Mouse (Mus musculus) heart, adult 9 months (tissue): ENCODE results near the gene Itga11.

Experiments used
- DNase-seq, 2 experiments: peaks; one replicate each; pipeline ENCODE4 v3.0.0; 2022; ENCODE audit warnings: low spot score in 2 of 2

Gene Itga11

DNA sequence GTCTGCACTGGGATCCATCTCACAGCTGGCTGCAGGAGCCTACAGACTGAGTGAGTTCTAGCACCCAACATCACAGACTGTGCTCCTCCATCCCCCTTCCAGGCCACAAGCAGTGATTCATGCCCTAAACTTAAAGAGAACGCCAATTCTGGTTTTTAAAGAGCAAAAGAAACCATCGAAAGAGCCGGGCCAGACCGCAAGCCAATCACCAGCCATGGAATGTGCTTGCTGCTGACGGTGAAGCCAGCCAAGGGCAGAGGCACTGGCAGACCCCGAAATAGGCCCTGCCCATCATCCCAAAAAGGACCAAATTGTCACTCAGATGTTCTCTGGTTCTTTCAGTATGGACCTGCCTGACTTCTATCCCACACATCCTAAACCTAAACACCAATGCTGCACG is 6.7 kb downstream of the Itga11 start:
- DNase-seq: no peak

DNA sequence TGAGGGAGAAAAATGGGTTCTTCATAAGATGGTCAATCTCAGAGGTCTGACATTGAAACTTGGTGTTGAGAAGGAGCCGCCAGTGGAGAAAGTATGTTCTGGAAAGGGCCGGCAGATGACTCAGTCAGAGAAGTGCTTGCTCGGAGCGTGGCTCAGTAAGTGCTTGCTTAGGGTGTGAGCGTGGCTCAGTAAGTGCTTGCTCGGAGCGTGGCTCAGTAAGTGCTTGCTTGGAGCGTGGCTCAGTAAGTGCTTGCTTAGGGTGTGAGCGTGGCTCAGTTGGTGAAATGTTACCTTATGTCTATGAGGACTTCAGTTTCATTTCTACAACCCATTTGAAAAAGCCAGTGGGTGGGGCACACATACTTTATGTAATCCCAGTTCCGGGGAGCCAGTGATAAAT is 12.1 kb downstream of the Itga11 start:
- DNase-seq: no peak

GRCm38 (mm10) chr9:62694054-62694453 is 16.4 kb downstream of the Itga11 start:
- peak; percentile 23 to 68 for DNase-seq

GRCm38 (mm10) chr9:62695210-62695609 is 17.6 kb downstream of the Itga11 start:
- DNase-seq: no peak

- no peak for DNase-seq
These were observed 19.2 kb downstream of the Itga11 start for GRCm38 (mm10) chr9:62696799-62697198.

DNA sequence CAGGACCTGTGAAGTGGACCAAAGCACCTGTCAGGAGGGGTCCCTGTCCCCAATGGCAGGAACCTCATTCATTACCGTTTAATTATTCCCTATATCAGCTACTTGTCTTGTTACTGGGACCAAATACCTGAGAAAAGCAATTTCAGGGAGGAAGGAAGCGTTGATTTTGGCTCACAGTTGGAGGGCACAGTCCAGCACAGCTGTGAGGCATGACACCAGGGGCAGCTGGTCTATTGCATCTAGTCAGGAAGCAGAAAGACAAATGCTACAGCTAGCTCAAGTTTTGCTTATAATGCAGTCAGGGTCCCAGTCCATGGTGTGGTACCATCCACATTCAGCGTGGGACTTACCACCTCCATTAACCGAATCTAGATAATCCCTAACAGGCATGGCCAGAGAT is 29.6 kb downstream of the Itga11 start:
- no peak for DNase-seq

GRCm38 (mm10) chr9:62707870-62708269 is 30.2 kb downstream of the Itga11 start:
- no peak for DNase-seq

DNA sequence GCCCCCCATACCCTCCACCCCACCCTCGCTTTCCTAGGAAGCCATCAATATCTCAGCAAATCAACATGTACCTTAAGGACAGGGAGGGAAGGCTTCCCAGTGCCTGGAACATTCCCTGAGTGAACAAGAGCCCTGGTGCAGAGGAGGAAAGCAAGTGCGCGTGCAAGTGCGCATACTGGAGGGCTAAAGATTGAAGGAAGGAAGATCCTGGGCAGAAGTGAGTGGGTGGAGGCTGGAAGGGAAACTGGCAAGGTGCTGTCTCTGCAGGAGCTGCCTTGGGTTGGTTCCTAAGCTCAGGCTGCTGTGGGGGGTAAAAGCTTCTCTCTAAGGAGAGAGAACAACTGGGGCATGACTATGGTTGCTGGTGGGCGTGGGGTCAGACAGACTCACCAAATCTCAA is 32.4 kb downstream of the Itga11 start:
- DNase-seq: no peak

DNA sequence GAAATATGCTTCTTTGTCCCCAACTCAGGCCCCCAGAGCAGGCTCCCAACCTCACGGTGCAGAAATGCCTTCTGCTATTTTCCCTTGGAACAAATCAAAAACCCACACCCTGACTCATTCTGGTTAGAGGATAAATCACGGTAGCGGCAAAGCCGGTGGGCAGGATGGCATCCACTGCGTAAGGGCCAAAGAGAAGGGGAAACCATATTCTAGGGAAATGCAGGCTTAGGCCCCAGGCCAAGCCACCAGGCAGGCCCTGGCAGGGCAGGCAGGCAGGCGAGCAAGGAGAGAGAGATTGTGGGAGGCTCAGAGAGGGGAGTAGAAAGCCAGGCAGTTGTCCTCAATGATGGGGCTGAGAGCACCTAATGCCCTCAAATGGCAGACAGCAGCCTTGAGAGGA is 34.7 kb downstream of the Itga11 start:
- no peak for DNase-seq

- DNase-seq: no peak
These were observed 35.4 kb downstream of the Itga11 start for GRCm38 (mm10) chr9:62713040-62713439.

- no peak for DNase-seq
These were observed 36.7 kb downstream of the Itga11 start for GRCm38 (mm10) chr9:62714336-62714735.

GRCm38 (mm10) chr9:62717982-62718381 is 40.4 kb downstream of the Itga11 start:
- no peak for DNase-seq

GRCm38 (mm10) chr9:62721791-62722190 is 44.2 kb downstream of the Itga11 start:
- DNase-seq: no peak

DNA sequence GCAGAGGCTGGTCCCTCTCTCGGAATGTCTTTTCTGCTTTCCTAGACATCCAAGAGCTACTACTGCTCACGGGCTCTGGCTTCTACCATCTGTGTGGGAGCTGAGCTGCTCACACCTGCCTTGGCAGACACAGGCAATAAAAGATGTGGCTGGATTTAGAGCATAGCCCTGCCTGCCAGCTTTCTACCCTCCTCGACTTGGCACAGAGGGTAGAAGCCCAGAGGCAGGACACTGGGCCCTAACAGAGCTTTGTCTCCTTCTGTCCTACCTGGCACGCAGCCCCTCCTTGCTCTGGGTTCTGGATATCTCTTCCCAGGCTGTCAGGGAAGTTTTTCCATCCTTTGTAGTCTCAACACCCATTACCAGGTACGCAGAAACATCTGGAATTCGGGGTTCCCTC is 45.1 kb downstream of the Itga11 start:
- DNase-seq: no peak

- DNase-seq: no peak
These were observed 46.5 kb downstream of the Itga11 start for GRCm38 (mm10) chr9:62724175-62724574.

- no peak for DNase-seq
These were observed 47.6 kb downstream of the Itga11 start for GRCm38 (mm10) chr9:62725247-62725646.

- no peak for DNase-seq
These were observed 48.8 kb downstream of the Itga11 start for GRCm38 (mm10) chr9:62726472-62726871.

DNA sequence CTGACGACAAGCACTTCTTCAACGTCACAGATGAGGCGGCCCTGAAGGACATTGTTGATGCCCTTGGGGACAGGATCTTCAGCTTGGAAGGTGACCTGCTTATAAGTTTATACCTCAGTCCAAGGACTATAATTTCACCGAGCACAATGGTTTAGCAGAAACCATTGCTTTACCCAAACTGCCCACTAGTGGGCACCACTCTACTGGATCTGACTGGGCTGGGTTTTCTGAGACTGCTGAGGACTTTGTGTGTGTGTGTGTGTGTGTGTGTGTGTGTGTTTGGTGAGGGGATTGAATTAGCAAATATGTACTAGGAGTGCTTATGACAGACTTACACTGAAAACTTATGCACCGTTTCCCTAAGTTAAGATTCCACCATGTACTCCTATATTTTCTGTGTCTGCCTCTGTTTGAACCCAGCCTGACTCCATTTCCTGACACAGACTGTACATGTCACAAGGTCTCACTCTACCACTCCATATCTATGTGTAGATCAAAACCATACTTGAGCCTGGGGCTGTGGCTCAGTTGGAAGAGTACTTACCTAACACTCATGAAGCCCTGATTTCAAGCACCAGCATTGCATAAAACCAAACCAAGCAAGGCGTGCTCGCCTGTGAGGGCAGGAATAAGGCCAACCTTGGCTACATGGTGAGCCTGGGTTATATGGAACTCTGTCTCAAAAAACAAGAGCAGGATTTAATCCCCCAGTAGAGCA is 67.1 kb downstream of the Itga11 start:
- peak in 1 of 2 experiments; percentile 25 for DNase-seq

DNA sequence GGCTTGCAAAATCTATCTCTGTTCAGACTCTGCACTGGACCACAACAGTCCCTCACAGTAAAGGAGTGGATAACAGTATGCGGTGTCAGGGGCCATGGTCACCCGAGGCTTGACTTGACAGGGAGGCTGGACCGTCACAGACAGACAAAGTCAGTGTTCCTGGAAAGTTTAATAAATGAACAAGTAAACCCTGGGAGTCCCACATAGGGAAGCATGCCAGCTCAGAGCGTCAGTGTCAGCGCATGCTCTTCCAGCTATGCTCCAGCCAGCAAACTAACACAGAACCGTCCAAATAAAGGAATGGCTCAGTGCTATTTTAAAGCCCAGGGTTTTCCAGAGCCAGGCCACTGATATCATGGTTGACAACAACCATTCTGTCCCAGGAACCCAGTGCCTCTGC is 69.0 kb downstream of the Itga11 start:
- DNase-seq: no peak

- DNase-seq: peak; percentile 55
These were observed 72.0 kb downstream of the Itga11 start for GRCm38 (mm10) chr9:62749666-62750065.

DNA sequence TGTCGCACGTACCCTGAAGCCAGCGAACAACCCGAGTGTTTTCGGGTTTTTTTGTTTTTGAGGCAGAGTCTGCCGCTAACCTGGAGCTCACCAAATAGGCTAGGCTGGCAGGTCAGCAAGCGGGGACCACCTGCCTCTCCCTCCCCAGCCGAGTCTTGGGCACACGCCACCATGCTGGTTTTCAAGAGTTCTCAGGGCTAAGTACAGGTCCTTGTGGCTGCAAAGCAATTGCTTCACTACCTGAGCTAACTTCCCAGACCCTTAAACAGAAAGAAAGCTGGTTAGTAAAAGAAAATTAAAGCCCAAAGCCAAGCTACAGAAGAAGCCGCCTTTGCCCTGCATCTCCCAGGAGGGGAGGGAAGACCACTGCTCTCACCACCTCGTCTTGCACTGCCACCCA is 72.8 kb downstream of the Itga11 start:
- no peak for DNase-seq

DNA sequence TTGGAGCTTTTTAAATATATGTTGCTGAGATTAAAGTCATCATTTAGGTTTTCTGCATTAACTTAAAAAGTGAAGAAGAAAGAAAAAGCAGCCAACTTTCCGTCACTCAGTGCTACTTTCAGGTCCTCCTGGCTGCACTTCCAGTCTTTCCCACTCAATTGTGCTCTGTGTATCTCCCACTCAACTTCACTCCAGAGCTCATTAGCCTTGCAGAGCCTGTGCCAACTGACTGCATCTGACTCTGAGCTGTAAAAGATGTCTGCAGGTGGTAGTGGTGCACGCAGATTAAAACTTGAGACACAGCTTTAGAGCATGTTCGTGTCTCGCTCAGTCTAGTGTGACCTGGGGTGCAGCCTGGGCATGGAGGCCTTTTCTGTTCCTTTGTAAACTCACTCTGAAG is 80.7 kb downstream of the Itga11 start:
- no peak for DNase-seq

DNA sequence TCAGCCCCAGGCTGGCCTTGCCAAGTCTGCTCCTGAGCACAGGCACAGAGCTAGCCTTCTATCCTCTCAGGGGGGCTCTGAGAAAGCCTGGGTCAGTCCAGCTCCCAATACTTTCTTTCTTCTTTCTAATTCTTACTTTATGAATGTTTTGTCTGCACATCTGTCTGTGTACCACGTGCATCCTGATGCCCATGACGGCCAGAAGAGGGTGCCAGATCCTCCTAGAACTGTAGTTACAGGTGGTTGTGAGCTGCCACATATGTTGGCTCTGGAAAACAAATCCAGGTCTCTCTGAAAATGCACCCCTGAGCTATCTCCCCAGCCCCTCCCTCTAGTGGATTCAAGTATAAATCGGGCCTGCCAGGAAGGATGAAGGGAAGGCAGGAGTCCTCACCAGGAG is 82.0 kb downstream of the Itga11 start:
- no peak for DNase-seq

DNA sequence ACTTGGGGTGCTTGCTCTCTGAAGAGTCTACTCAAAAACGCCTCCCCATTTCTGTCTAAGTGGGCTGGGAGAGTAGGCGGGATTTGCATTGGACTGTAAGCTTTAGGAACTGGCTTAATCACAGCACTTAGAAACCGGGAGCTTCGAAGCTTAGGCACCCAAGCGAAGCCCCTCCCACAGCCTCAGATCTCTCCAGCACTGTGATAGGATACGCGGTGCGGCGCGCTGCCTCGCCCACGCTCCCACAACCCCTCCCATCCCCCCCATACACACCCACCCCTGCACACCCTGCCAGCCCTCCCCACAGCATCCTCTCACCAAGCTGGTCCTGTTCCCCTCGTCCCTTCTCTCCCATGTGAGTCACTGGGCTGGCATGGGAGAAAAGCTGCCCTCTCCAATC is 85.9 kb downstream of the Itga11 start:
- DNase-seq: no peak
